Mouse (Mus musculus) bone marrow macrophage, adult 2 months (primary cell): Measurements from ENCODE around the gene Gipr.

ENCODE experiments used
- CTCF ChIP-seq: IDR thresholded peaks from 2 replicates; pipeline ENCODE4 v1.5.1; 2012; ENCODE audit warnings: low read depth, mild to moderate bottlenecking, low read length, moderate library complexity
- POLR2A ChIP-seq: IDR thresholded peaks from 2 replicates; pipeline ENCODE4 v1.6.1; 2012; ENCODE audit warnings: mild to moderate bottlenecking, low read depth, low read length, borderline replicate concordance

DNA sequence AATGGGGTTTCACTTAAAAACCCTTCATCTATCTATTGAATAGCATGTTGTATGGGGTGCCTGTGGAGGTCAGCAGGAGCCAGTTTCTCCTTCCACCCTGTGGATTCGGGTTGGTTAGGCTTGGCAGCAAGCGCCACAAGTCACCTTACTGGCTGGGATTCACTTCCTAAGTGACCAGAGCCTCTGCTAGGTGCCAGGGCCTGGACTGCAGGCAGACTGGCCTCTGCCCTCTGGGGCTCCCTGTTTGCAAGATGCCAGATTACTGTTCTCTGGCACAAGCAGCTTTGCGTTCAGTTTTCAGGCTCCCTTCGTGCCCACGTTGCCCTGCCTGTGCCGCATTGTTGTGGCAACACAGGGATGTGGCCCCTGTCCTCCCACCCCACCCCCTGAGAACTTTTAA is 41.2 kb downstream of the Gipr start:
- TF ChIP-seq CTCF (no peak), POLR2A (no peak)
